Mouse (Mus musculus) heart, postnatal 0 days (tissue): ENCODE results near the gene Esrra.

Experiments
- CTCF ChIP-seq: IDR thresholded peaks from 2 replicates; pipeline ENCODE4 v1.5.1; 2016; ENCODE audit warnings: antibody characterized with exemption, control low read depth, low read depth
- EP300 ChIP-seq: IDR thresholded peaks from 2 replicates; pipeline ENCODE4 v1.6.1; 2016; ENCODE audit warnings: antibody characterized with exemption, low read depth

- TF ChIP-seq CTCF (no peak), EP300 (no peak)
Measured at GRCm38 (mm10) chr19:6907811-6908540, 13.6 kb downstream of the Esrra start.
